Mouse (Mus musculus) embryonic fibroblast, embryonic 13.5 days (primary cell): ENCODE results near the gene Fat3. TPM values are rescaled to one million over a fixed set of nuclear protein-coding genes. Genes with fewer than 3 reads are reported as not detected.
A peak's percentile ranks its signal among the peaks of the same experiment; 100 is the strongest.

Experiments
- H3K27ac ChIP-seq: 2 replicates; pipeline ENCODE4 v1.5.1; 2012; ENCODE audit warnings: low read length, control low read depth, inconsistent platforms; ENCODE audit not compliant: insufficient read depth
- H3K4me1 ChIP-seq: 2 replicates; pipeline ENCODE4 v1.6.1; 2011; ENCODE audit warnings: low read length; ENCODE audit not compliant: control insufficient read depth, insufficient read depth
- H3K4me3 ChIP-seq: 2 replicates; pipeline ENCODE4 v1.5.1; 2011; ENCODE audit warnings: mild to moderate bottlenecking, control low read depth, low read length; ENCODE audit not compliant: insufficient read depth
- CTCF ChIP-seq: IDR thresholded peaks from 2 replicates; pipeline ENCODE4 v1.5.1; 2011; ENCODE audit warnings: mild to moderate bottlenecking, control low read depth, low read length, moderate library complexity, borderline replicate concordance; ENCODE audit not compliant: insufficient read depth
- POLR2A ChIP-seq: IDR thresholded peaks from 2 replicates; pipeline ENCODE4 v1.6.1; 2011; ENCODE audit warnings: low read depth, mild to moderate bottlenecking, control low read depth, low read length, moderate library complexity
- polyA plus RNA-seq: library from polyadenylated mRNA; stranded (reverse); fragments of >200 nt; gene quantifications from 2 replicates; pipeline ENCODE4 v1.2.4, GENCODE M21; 2011; ENCODE audit warnings: low read depth; ENCODE audit not compliant: missing spikeins, insufficient read length

Fat3 gene
- polyA plus RNA-seq, 1 experiment: 3.0 TPM

- H3K4me3 ChIP-seq: no peak overlapping the region
- H3K27ac ChIP-seq: no peak overlapping the region
- TF ChIP-seq POLR2A (no peak), CTCF (no peak)
- H3K4me1 ChIP-seq: no peaks in the 10 kb centered on the region
Observed at GRCm38 (mm10) chr9:16214731-16215681, 286.1 kb downstream of the Fat3 start.

- no peak for TF ChIP-seq CTCF
- no peak for TF ChIP-seq POLR2A
- no peak overlapping the region for H3K27ac ChIP-seq
Observed at GRCm38 (mm10) chr9:16213324-16213723, 287.8 kb downstream of the Fat3 start.

DNA sequence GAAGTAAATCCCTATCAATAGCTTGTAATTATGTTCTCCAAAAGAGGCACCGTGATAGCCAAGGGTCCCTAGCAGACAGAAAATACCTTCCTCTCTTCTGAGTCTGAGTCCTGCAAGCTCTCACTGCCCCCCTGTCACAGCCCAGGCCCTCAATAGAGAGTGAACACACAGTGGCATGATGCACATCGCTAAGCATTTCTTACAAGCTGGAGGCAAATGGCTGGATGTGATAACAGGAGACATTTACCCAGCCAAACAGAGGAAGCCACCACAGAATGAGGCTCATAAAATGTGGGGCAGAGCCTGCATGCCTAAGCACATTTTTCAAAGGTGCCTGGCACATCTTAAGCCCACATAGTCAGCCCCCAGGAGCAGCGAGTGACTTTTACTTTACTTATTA lies 288.5 kb downstream of the Fat3 start:
- no peaks in the 10 kb centered on the region for H3K4me1 ChIP-seq
- no peak overlapping the region for H3K27ac ChIP-seq
- no peak for TF ChIP-seq CTCF
- no peak for TF ChIP-seq POLR2A
- H3K4me3 ChIP-seq: no peak overlapping the region

More at GRCm38 (mm10) chr9:16213324-16213723, 287.8 kb downstream of the Fat3 start:
- Histone ChIP-seq H3K4me3 (no peak overlapping the region), H3K4me1 (no peaks in the 10 kb centered on the region)

DNA sequence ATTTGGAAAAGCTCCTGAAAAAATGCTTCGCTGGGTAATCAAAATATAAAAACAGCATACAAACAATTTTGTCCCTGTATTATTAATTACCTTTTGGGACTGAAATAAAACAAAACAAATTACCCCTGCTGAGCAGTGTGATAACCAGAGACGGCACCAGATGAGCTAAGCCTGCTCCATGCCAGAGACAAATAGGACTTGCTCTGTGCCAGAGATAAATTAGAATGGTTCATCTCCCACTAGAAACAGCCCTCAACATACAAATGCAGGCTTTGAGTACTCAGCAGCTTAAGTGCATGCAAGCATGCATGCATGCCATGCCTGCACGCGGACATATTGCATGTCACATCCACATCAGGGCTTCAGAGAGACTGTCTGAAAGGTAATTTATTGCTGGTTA lies 288.9 kb downstream of the Fat3 start:
- Histone ChIP-seq H3K27ac (no peak overlapping the region), H3K4me3 (no peak overlapping the region), H3K4me1 (no peaks in the 10 kb centered on the region)
- TF ChIP-seq POLR2A (no peak), CTCF (no peak)

GRCm38 (mm10) chr9:16211468-16211867 lies 289.6 kb downstream of the Fat3 start:
- H3K4me1 ChIP-seq: no peaks in the 10 kb centered on the region
- H3K4me3 ChIP-seq: no peak overlapping the region
- TF ChIP-seq POLR2A (no peak), CTCF (no peak)
- H3K27ac ChIP-seq: no peak overlapping the region

- TF ChIP-seq POLR2A: no peak
- no peak for TF ChIP-seq CTCF
- Histone ChIP-seq H3K27ac (peak overlapping the region; percentile 28), H3K4me1 (peaks cover 8% of the 10 kb centered on the region; the same call in 1 of the 2 replicates), H3K4me3 (no peak overlapping the region)
Observed at GRCm38 (mm10) chr9:16202296-16202695, 298.8 kb downstream of the Fat3 start.

GRCm38 (mm10) chr9:16200948-16201347 lies 300.1 kb downstream of the Fat3 start:
- H3K27ac ChIP-seq: no peak overlapping the region
- no peak overlapping the region for H3K4me3 ChIP-seq
- peaks cover 8% of the 10 kb centered on the region; the same call in 1 of the 2 replicates for H3K4me1 ChIP-seq
- TF ChIP-seq POLR2A (no peak), CTCF (no peak)

DNA sequence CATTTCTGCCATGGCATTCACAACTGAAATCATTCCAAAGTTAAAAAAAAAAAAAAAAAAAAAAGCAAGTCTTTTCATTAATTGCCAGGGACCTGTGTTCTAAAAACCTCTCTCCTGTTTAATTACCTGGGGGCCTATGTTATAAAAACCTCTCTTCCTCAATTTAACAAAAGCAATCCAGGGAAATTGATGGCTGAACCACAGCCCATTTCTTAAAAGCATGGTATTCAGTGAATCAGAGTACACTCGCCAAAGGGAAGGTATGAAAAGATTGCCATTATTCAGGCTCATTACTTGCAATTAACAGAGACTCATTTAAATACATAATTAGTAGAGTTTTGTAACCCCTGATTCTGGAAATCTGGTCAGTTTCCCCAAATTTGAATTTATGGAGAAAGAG lies 314.6 kb downstream of the Fat3 start:
- no peak overlapping the region for H3K4me3 ChIP-seq
- no peaks in the 10 kb centered on the region for H3K4me1 ChIP-seq
- H3K27ac ChIP-seq: no peak overlapping the region
- TF ChIP-seq POLR2A: no peak
- TF ChIP-seq CTCF: no peak

- TF ChIP-seq CTCF: no peak
- no peak for TF ChIP-seq POLR2A
- peaks cover 13% of the 10 kb centered on the region for H3K4me1 ChIP-seq
- no peak overlapping the region for H3K4me3 ChIP-seq
- no peak overlapping the region for H3K27ac ChIP-seq
Observed at GRCm38 (mm10) chr9:16169238-16169637, 331.8 kb downstream of the Fat3 start.

- H3K4me1 ChIP-seq: peaks cover 13% of the 10 kb centered on the region
- no peak overlapping the region for H3K4me3 ChIP-seq
- peak overlapping the region; percentile 47; the same call in 1 of the 2 replicates for H3K27ac ChIP-seq
- TF ChIP-seq POLR2A (no peak), CTCF (no peak)
Observed at GRCm38 (mm10) chr9:16168051-16168450, 333.0 kb downstream of the Fat3 start.

GRCm38 (mm10) chr9:16159366-16159765 lies 341.7 kb downstream of the Fat3 start:
- H3K4me1 ChIP-seq: no peaks in the 10 kb centered on the region
- no peak overlapping the region for H3K27ac ChIP-seq
- H3K4me3 ChIP-seq: no peak overlapping the region
- TF ChIP-seq CTCF: no peak
- TF ChIP-seq POLR2A: no peak
